Mouse (Mus musculus) liver, adult 2 months (tissue): Measurements from ENCODE around the gene Grik5.

Experiments used
- CTCF ChIP-seq: fragments of 200-500 bp; IDR thresholded peaks from 2 replicates; pipeline ENCODE4 v1.5.1; 2011; ENCODE audit warnings: low read depth, low read length, control low read depth
- POLR2A ChIP-seq: fragments of 200-500 bp; IDR thresholded peaks from 2 replicates; pipeline ENCODE4 v1.6.1; 2011; ENCODE audit warnings: low read length, control low read depth; ENCODE audit not compliant: insufficient read depth; ENCODE audit errors: extremely low read depth

DNA sequence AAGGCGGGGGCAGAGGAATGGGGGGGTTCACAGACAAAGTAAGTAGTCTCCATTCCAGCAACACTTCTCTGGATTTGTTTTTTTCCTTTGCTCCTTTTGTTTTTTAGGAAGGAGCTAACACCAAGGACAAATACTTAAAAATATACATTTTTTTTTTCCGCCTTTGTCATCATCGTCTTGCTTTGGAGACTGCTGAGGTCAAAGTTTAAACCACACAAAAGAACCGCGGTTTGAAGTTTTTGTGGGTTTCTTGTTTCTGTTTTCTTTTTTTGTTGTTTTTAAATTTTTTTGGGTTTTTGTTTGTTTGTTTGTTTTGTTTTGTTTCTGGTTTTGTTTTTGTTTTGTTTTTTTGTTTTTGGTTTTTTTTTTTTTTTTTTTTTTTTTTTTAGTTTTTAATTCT, 15.8 kb upstream of the Grik5 start:
- TF ChIP-seq POLR2A (no peak), CTCF (no peak)
